Mouse (Mus musculus) neural tube, embryonic 11.5 days (tissue): ENCODE data around the gene Abtb1. TPM values are rescaled to one million over a fixed set of nuclear protein-coding genes. Genes with fewer than 3 reads are reported as not detected.

Experiments
- ATAC-seq: fragments of 200-750 bp; cut with Nextera tagmentation; 2 replicates; pipeline ENCODE4 v1.8.0; 2017; ENCODE audit warnings: moderate number of reproducible peaks, mild to moderate bottlenecking, moderate TSS enrichment, moderate library complexity; ENCODE audit not compliant: insufficient read depth, low FRiP score, low TSS enrichment
- DNase-seq: peaks from one replicate; pipeline ENCODE4 v3.0.0-alpha.2; 2015; ENCODE audit warnings: low spot score
- H3K27ac ChIP-seq: fragments of 300-500 bp; sonication (generic); 2 replicates; pipeline ENCODE4 v1.5.1; 2014; ENCODE audit warnings: low read depth, mild to moderate bottlenecking, low read length
- H3K27me3 ChIP-seq: fragments of 300-500 bp; sonication (generic); 2 replicates; pipeline ENCODE4 v1.6.1; 2014; ENCODE audit warnings: mild to moderate bottlenecking, low read length, mixed read lengths; ENCODE audit not compliant: control insufficient read depth, insufficient read depth
- H3K36me3 ChIP-seq: fragments of 300-500 bp; sonication (generic); 2 replicates; pipeline ENCODE4 v1.6.1; 2014; ENCODE audit warnings: mild to moderate bottlenecking, low read length, moderate library complexity, mixed read lengths; ENCODE audit not compliant: control insufficient read depth, insufficient read depth
- H3K4me1 ChIP-seq: fragments of 300-500 bp; sonication (generic); 2 replicates; pipeline ENCODE4 v1.6.1; 2014; ENCODE audit warnings: low read length, mixed read lengths; ENCODE audit not compliant: control insufficient read depth, insufficient read depth
- H3K4me2 ChIP-seq: fragments of 300-500 bp; sonication (generic); 2 replicates; pipeline ENCODE4 v1.6.1; 2014; ENCODE audit warnings: low read depth, mild to moderate bottlenecking, moderate library complexity
- H3K4me3 ChIP-seq: fragments of 300-500 bp; sonication (generic); 2 replicates; pipeline ENCODE4 v1.5.1; 2014; ENCODE audit warnings: low read depth, low read length
- H3K9ac ChIP-seq: fragments of 300-500 bp; sonication (generic); 2 replicates; pipeline ENCODE4 v1.6.1; 2014; ENCODE audit warnings: mild to moderate bottlenecking, low read length
- H3K9me3 ChIP-seq: fragments of 300-500 bp; sonication (generic); 2 replicates; pipeline ENCODE4 v1.6.1; 2016; ENCODE audit warnings: low read length; ENCODE audit not compliant: control insufficient read depth
- WGBS: fragments of 180-500 bp; shearing (Covaris S2); extraction: QIAGEN DNeasy Blood & Tissue Kit; methylation state at CpG from one replicate; pipeline ENCODE4 v1.1.7; 2014; 5-methylcytosine and 5-hydroxymethylcytosine counted together
- polyA plus RNA-seq: library from polyadenylated mRNA; unstranded; fragments of >200 nt; fragmentation: Nextera tagmentation; extraction: Ambion mirVana; gene quantifications from 2 replicates; pipeline ENCODE4 v1.2.1, GENCODE M21; 2014

Gene Abtb1
- polyA plus RNA-seq, 1 experiment from 2014 or later = 28.4 TPM

DNA sequence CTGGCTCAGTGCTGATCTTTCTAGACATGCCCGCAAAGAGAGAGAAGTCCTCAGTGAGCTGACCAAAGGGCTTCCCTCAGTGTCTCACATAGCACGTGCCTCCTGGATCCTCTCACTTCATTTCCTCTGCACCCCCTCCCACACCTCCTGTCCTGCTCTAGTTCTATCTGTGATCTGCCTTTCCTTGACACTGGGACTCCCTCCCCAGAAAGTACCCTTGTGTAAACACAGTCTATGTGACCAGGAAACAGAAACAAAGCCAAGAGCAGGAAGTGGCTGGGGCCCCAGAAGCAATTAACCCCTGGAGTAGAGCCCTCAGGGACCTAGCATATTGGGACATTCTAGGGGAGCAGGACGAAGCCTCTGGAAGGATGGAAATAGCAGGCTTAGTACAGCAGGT is 20.9 kb downstream of the Abtb1 start:
- no peaks in the 10 kb centered on the region for H3K9me3 ChIP-seq
- ATAC-seq (no peak), DNase-seq (no peak)
- no peak overlapping the region for H3K9ac ChIP-seq
- H3K27me3 ChIP-seq = no peaks in the 10 kb centered on the region
- no peak overlapping the region for H3K4me2 ChIP-seq
- WGBS = 60% methylated on average over 3 of the region's 3 CpGs
- H3K36me3 ChIP-seq = no peaks in the 10 kb centered on the region
- no peak overlapping the region for H3K27ac ChIP-seq
- no peak overlapping the region for H3K4me3 ChIP-seq
- H3K4me1 ChIP-seq = no peaks in the 10 kb centered on the region

- no peak overlapping the region for H3K4me2 ChIP-seq
- H3K4me1 ChIP-seq = no peaks in the 10 kb centered on the region
- WGBS = 83% methylated on average over 3 of the region's 3 CpGs
- no peaks in the 10 kb centered on the region for H3K36me3 ChIP-seq
- H3K27me3 ChIP-seq = no peaks in the 10 kb centered on the region
- no peaks in the 10 kb centered on the region for H3K9me3 ChIP-seq
- no peak overlapping the region for H3K9ac ChIP-seq
- no peak overlapping the region for H3K27ac ChIP-seq
- DNase-seq (no peak), ATAC-seq (no peak)
- H3K4me3 ChIP-seq = no peak overlapping the region
These were observed 24.9 kb downstream of the Abtb1 start for GRCm38 (mm10) chr6:88816913-88817312.

DNA sequence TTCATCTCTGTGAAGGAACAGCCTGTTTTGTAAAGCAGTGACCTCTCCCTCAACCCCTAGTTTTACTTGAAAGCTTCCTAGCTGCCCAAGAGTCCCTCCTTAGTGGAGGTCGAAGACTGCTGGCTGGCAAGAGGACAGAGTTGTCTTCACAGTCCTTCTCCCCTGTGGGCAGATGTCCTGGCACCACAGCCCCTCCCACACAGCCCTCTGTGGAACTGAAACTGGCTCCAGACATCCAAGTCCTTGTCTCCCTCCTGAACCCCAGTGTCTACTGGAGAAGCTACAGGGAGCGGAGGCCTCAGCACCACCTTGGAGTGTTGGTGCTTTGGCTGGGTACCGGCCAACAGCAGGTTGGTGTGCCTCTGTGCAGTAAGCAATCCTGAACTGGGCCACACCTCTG is 26.3 kb downstream of the Abtb1 start:
- Histone ChIP-seq H3K9ac (no peak overlapping the region), H3K4me3 (no peak overlapping the region), H3K27me3 (no peaks in the 10 kb centered on the region), H3K27ac (no peak overlapping the region), H3K36me3 (no peaks in the 10 kb centered on the region), H3K4me2 (no peak overlapping the region), H3K9me3 (no peaks in the 10 kb centered on the region), H3K4me1 (0 out of 2 replicates have a peak, but pooled peaks cover 4% of the 10 kb centered on the region)
- 77% methylated on average over 3 of the region's 3 CpGs for WGBS
- no peak for ATAC-seq
- DNase-seq = no peak

- WGBS = 59% methylated on average over 3 of the region's 3 CpGs
- no peak overlapping the region for H3K4me3 ChIP-seq
- no peaks in the 10 kb centered on the region for H3K36me3 ChIP-seq
- no peak overlapping the region for H3K27ac ChIP-seq
- H3K9me3 ChIP-seq = no peaks in the 10 kb centered on the region
- H3K27me3 ChIP-seq = no peaks in the 10 kb centered on the region
- DNase-seq (no peak), ATAC-seq (no peak)
- H3K9ac ChIP-seq = no peak overlapping the region
- H3K4me2 ChIP-seq = no peak overlapping the region
- H3K4me1 ChIP-seq = 0 out of 2 replicates have a peak, but pooled peaks cover 7% of the 10 kb centered on the region
These were observed 26.7 kb downstream of the Abtb1 start for GRCm38 (mm10) chr6:88815036-88815435.

- DNase-seq (no peak), ATAC-seq (no peak)
- no peaks in the 10 kb centered on the region for H3K9me3 ChIP-seq
- no peak overlapping the region for H3K9ac ChIP-seq
- H3K4me2 ChIP-seq = no peak overlapping the region
- no peaks in the 10 kb centered on the region for H3K36me3 ChIP-seq
- no peaks in the 10 kb centered on the region for H3K27me3 ChIP-seq
- no peak overlapping the region for H3K27ac ChIP-seq
- H3K4me3 ChIP-seq = no peak overlapping the region
- WGBS = 80% methylated on average over 10 of the region's 10 CpGs
- H3K4me1 ChIP-seq = 0 out of 2 replicates have a peak, but pooled peaks cover 7% of the 10 kb centered on the region
These were observed 28.0 kb downstream of the Abtb1 start for GRCm38 (mm10) chr6:88813832-88814231.

- no peak overlapping the region for H3K4me3 ChIP-seq
- 73% methylated on average over 3 of the region's 3 CpGs for WGBS
- no peak overlapping the region for H3K27ac ChIP-seq
- no peak overlapping the region for H3K9ac ChIP-seq
- 0 out of 2 replicates have a peak, but pooled peaks cover 7% of the 10 kb centered on the region for H3K4me1 ChIP-seq
- no peaks in the 10 kb centered on the region for H3K27me3 ChIP-seq
- ATAC-seq (no peak), DNase-seq (no peak)
- H3K36me3 ChIP-seq = no peaks in the 10 kb centered on the region
- no peak overlapping the region for H3K4me2 ChIP-seq
- H3K9me3 ChIP-seq = no peaks in the 10 kb centered on the region
These were observed 28.9 kb downstream of the Abtb1 start for GRCm38 (mm10) chr6:88812886-88813285.

GRCm38 (mm10) chr6:88811880-88812400 is 29.8 kb downstream of the Abtb1 start:
- Histone ChIP-seq H3K4me1 (0 out of 2 replicates have a peak, but pooled peaks cover 7% of the 10 kb centered on the region), H3K27ac (no peak overlapping the region), H3K4me2 (no peak overlapping the region), H3K27me3 (no peaks in the 10 kb centered on the region), H3K4me3 (no peak overlapping the region), H3K9me3 (no peaks in the 10 kb centered on the region), H3K36me3 (no peaks in the 10 kb centered on the region), H3K9ac (no peak overlapping the region)
- WGBS = 47% methylated on average over 7 of the region's 7 CpGs
- DNase-seq (no peak), ATAC-seq (no peak)

- 36% methylated on average over 7 of the region's 7 CpGs for WGBS
- Histone ChIP-seq H3K4me2 (no peak overlapping the region), H3K9me3 (no peaks in the 10 kb centered on the region), H3K4me3 (no peak overlapping the region), H3K4me1 (0 out of 2 replicates have a peak, but pooled peaks cover 7% of the 10 kb centered on the region), H3K36me3 (no peaks in the 10 kb centered on the region), H3K27me3 (no peaks in the 10 kb centered on the region), H3K27ac (no peak overlapping the region), H3K9ac (no peak overlapping the region)
- DNase-seq (no peak), ATAC-seq (no peak)
These were observed 30.4 kb downstream of the Abtb1 start for GRCm38 (mm10) chr6:88811396-88811795.

GRCm38 (mm10) chr6:88810291-88810690 is 31.5 kb downstream of the Abtb1 start:
- Histone ChIP-seq H3K36me3 (no peaks in the 10 kb centered on the region), H3K27me3 (no peaks in the 10 kb centered on the region), H3K27ac (no peak overlapping the region), H3K9ac (no peak overlapping the region), H3K4me1 (0 out of 2 replicates have a peak, but pooled peaks cover 7% of the 10 kb centered on the region), H3K4me3 (no peak overlapping the region), H3K9me3 (no peaks in the 10 kb centered on the region), H3K4me2 (no peak overlapping the region)
- 50% methylated on average over 3 of the region's 3 CpGs for WGBS
- no peak; the same call in 1 of the 2 replicates for ATAC-seq
- peak; percentile 46 for DNase-seq
